Mouse (Mus musculus) CH12.LX (cell line): ENCODE measurements around the gene Gga1. TPM values are rescaled to one million over a fixed set of nuclear protein-coding genes. Genes with fewer than 3 reads are reported as not detected.

Source experiments
- DNase-seq: peaks from one replicate; pipeline ENCODE4 v3.0.0-alpha.2; 2013; ENCODE audit errors: extremely low read depth
- H3K27ac ChIP-seq: 2 replicates; pipeline ENCODE4 v1.5.1; 2012; ENCODE audit warnings: low read depth, mild to moderate bottlenecking, control low read depth, moderate library complexity; ENCODE audit not compliant: insufficient read depth
- H3K27me3 ChIP-seq: replicated peaks from 2 replicates; pipeline ENCODE3; 2012; ENCODE audit warnings: inconsistent platforms
- H3K36me3 ChIP-seq, 2 experiments: replicated peaks in 1 of 2; 2 replicates each; pipeline versions ENCODE3 to v1.6.1; 2012; ENCODE audit warnings: inconsistent platforms in 1 of 2, low read length in 1 of 2, mild to moderate bottlenecking in 1 of 2, mixed read lengths in 1 of 2, moderate library complexity in 1 of 2; ENCODE audit not compliant: control insufficient read depth in 1 of 2, insufficient read depth in 1 of 2
- H3K4me1 ChIP-seq, 2 experiments: 2 replicates each; pipeline ENCODE4 v1.6.1; 2012; ENCODE audit warnings: inconsistent platforms in 1 of 2, moderate library complexity in 1 of 2; ENCODE audit not compliant: insufficient read depth in 2 of 2, control insufficient read depth in 1 of 2
- H3K4me2 ChIP-seq: 2 replicates; pipeline ENCODE4 v1.6.1; 2012; ENCODE audit warnings: low read depth, mild to moderate bottlenecking, control low read depth; ENCODE audit not compliant: poor library complexity, insufficient read depth, severe bottlenecking
- H3K4me3 ChIP-seq, 3 experiments: fragments of 150-350 bp in 1 of 3; sonication (generic) in 1 of 3; replicated peaks in 1 of 3; 2 replicates each; pipeline versions ENCODE3 to v1.5.1; 2011 to 2012; ENCODE audit warnings: low read depth in 2 of 3, low read length in 2 of 3, mild to moderate bottlenecking in 2 of 3, moderate library complexity in 2 of 3, control low read depth in 1 of 3, improper control_type of control experiment in 1 of 3, inconsistent platforms in 1 of 3, mixed read lengths in 1 of 3; ENCODE audit not compliant: poor library complexity in 1 of 3
- H3K79me2 ChIP-seq: replicated peaks from 2 replicates; pipeline ENCODE4 v1.6.1; 2012; ENCODE audit warnings: mild to moderate bottlenecking, moderate library complexity; ENCODE audit not compliant: control insufficient read depth, poor library complexity, insufficient read depth, severe bottlenecking; ENCODE audit errors: extremely low read depth
- H3K9ac ChIP-seq: 2 replicates; pipeline ENCODE4 v1.6.1; 2012; ENCODE audit warnings: low read depth, mild to moderate bottlenecking, control low read depth, moderate library complexity; ENCODE audit not compliant: insufficient read depth
- H3K9me3 ChIP-seq: replicated peaks from 2 replicates; pipeline ENCODE3; 2012; ENCODE audit warnings: low read length, inconsistent platforms, mixed read lengths
- BHLHE40 ChIP-seq: IDR thresholded peaks from 2 replicates; pipeline ENCODE4 v1.6.1; 2011; ENCODE audit warnings: mild to moderate bottlenecking, low read depth, low read length, improper control_type of control experiment
- CHD1 ChIP-seq: IDR thresholded peaks from 2 replicates; pipeline ENCODE4 v1.6.1; 2012; ENCODE audit warnings: low read depth, low read length, improper control_type of control experiment, inconsistent platforms
- CHD2 ChIP-seq: IDR thresholded peaks from 2 replicates; pipeline ENCODE4 v1.6.1; 2011; ENCODE audit warnings: low read length, improper control_type of control experiment
- E2F4 ChIP-seq: IDR thresholded peaks from 2 replicates; pipeline ENCODE4 v1.6.1; 2011; ENCODE audit warnings: low read depth, low read length, improper control_type of control experiment; ENCODE audit not compliant: insufficient replicate concordance
- ELF1 ChIP-seq: IDR thresholded peaks from 2 replicates; pipeline ENCODE4 v1.6.1; 2014; ENCODE audit warnings: low read depth, mild to moderate bottlenecking, inconsistent platforms, low read length, improper control_type of control experiment
- EP300 ChIP-seq: IDR thresholded peaks from 2 replicates; pipeline ENCODE4 v1.6.1; 2011; ENCODE audit warnings: low read length, improper control_type of control experiment
- GABPA ChIP-seq: IDR thresholded peaks from 2 replicates; pipeline ENCODE4 v1.6.1; 2012; ENCODE audit warnings: low read depth, low read length, improper control_type of control experiment, inconsistent platforms; ENCODE audit not compliant: insufficient replicate concordance
- HCFC1 ChIP-seq: IDR thresholded peaks from 2 replicates; pipeline ENCODE4 v1.6.1; 2012; ENCODE audit warnings: low read depth, mild to moderate bottlenecking, inconsistent platforms, low read length, improper control_type of control experiment
- IRF4 ChIP-seq: IDR thresholded peaks from 2 replicates; pipeline ENCODE4 v1.6.1; 2014; ENCODE audit warnings: low read depth, mild to moderate bottlenecking, inconsistent platforms, low read length, improper control_type of control experiment
- JUN ChIP-seq: IDR thresholded peaks from 2 replicates; pipeline ENCODE4 v1.6.1; 2011; ENCODE audit warnings: low read depth, mild to moderate bottlenecking, low read length, improper control_type of control experiment, moderate library complexity; ENCODE audit not compliant: insufficient read depth
- KAT2A ChIP-seq: IDR thresholded peaks from 2 replicates; pipeline ENCODE4 v1.6.1; 2012; ENCODE audit warnings: low read length, improper control_type of control experiment, inconsistent platforms; ENCODE audit not compliant: insufficient replicate concordance
- MAFK ChIP-seq: IDR thresholded peaks from 2 replicates; pipeline ENCODE4 v1.6.1; 2011; ENCODE audit warnings: low read length, improper control_type of control experiment; ENCODE audit not compliant: insufficient replicate concordance
- MAX ChIP-seq: IDR thresholded peaks from 2 replicates; pipeline ENCODE4 v1.6.1; 2011; ENCODE audit warnings: low read length, improper control_type of control experiment
- MAZ ChIP-seq: IDR thresholded peaks from 2 replicates; pipeline ENCODE4 v1.6.1; 2012; ENCODE audit warnings: low read depth, mild to moderate bottlenecking, inconsistent platforms, low read length, improper control_type of control experiment, moderate library complexity
- MEF2A ChIP-seq: IDR thresholded peaks from 2 replicates; pipeline ENCODE4 v1.6.1; 2014; ENCODE audit warnings: low read depth, mild to moderate bottlenecking, inconsistent platforms, low read length, improper control_type of control experiment, borderline replicate concordance
- MXI1 ChIP-seq: IDR thresholded peaks from 2 replicates; pipeline ENCODE4 v1.6.1; 2011; ENCODE audit warnings: mild to moderate bottlenecking, low read depth, low read length, improper control_type of control experiment
- MYC ChIP-seq: IDR thresholded peaks from 2 replicates; pipeline ENCODE4 v1.6.1; 2011; ENCODE audit warnings: low read depth, mild to moderate bottlenecking, improper control_type of control experiment, low read length
- NELFE ChIP-seq: IDR thresholded peaks from 2 replicates; pipeline ENCODE4 v1.6.1; 2011; ENCODE audit warnings: low read depth, low read length, improper control_type of control experiment
- NRF1 ChIP-seq: IDR thresholded peaks from 2 replicates; pipeline ENCODE4 v1.6.1; 2014; ENCODE audit warnings: low read depth, mild to moderate bottlenecking, inconsistent platforms, low read length, improper control_type of control experiment, moderate library complexity
- PAX5 ChIP-seq: IDR thresholded peaks from 2 replicates; pipeline ENCODE4 v1.6.1; 2012; ENCODE audit warnings: low read length, inconsistent platforms, mixed read lengths
- POLR2A ChIP-seq: IDR thresholded peaks from 2 replicates; pipeline ENCODE4 v1.6.1; 2011; ENCODE audit warnings: low read depth, mild to moderate bottlenecking, improper control_type of control experiment, low read length
- POLR2AphosphoS2 ChIP-seq: IDR thresholded peaks from 2 replicates; pipeline ENCODE4 v1.6.1; 2011; ENCODE audit warnings: low read depth, low read length, improper control_type of control experiment
- RCOR1 ChIP-seq: conservative IDR thresholded peaks from 2 replicates; pipeline ENCODE4 v1.6.1; 2012; ENCODE audit warnings: low read depth, mild to moderate bottlenecking, inconsistent platforms, low read length, improper control_type of control experiment
- SIN3A ChIP-seq: IDR thresholded peaks from 2 replicates; pipeline ENCODE4 v1.6.1; 2012; ENCODE audit warnings: low read length, improper control_type of control experiment, inconsistent platforms
- SMC3 ChIP-seq: IDR thresholded peaks from 2 replicates; pipeline ENCODE4 v1.6.1; 2011; ENCODE audit warnings: low read depth, low read length, improper control_type of control experiment
- TBP ChIP-seq: conservative IDR thresholded peaks from 2 replicates; pipeline ENCODE4 v1.6.1; 2011; ENCODE audit warnings: low read depth, low read length, improper control_type of control experiment
- TCF12 ChIP-seq: IDR thresholded peaks from 2 replicates; pipeline ENCODE4 v1.6.1; 2014; ENCODE audit warnings: low read depth, mild to moderate bottlenecking, inconsistent platforms, low read length, improper control_type of control experiment
- UBTF ChIP-seq: IDR thresholded peaks from 2 replicates; pipeline ENCODE4 v1.6.1; 2012; ENCODE audit warnings: low read depth, mild to moderate bottlenecking, inconsistent platforms, low read length, improper control_type of control experiment, moderate library complexity
- USF2 ChIP-seq: conservative IDR thresholded peaks from 2 replicates; pipeline ENCODE4 v1.6.1; 2011; ENCODE audit warnings: low read depth, low read length, improper control_type of control experiment
- ZC3H11A ChIP-seq: IDR thresholded peaks from 2 replicates; pipeline ENCODE4 v1.6.1; 2012; ENCODE audit warnings: low read depth, mild to moderate bottlenecking, inconsistent platforms, low read length, improper control_type of control experiment
- ZMIZ1 ChIP-seq: IDR thresholded peaks from 2 replicates; pipeline ENCODE4 v1.6.1; 2012; ENCODE audit warnings: low read depth, mild to moderate bottlenecking, inconsistent platforms, low read length, improper control_type of control experiment
- ZNF384 ChIP-seq: IDR thresholded peaks from 2 replicates; pipeline ENCODE4 v1.6.1; 2012; ENCODE audit warnings: low read depth, low read length, improper control_type of control experiment, inconsistent platforms
- dilution Hi-C: fragments of 300-500 bp; cut with MboI; formaldehyde crosslinking; loops from 2 replicates; pipeline ENCODE4 v1.14.3; 2020; ENCODE audit warnings: low sequenced_read_pairs; ENCODE audit not compliant: extremely low pct_unique_long_range_greater_than_20kb, extremely low pct_ligation_motif_present
- in situ Hi-C: fragments of 300-500 bp; cut with MboI; formaldehyde crosslinking; loops from 3 replicates; pipeline ENCODE4 v1.14.3; 2019; ENCODE audit warnings: low sequenced_read_pairs, low pct_ligation_motif_present, low pct_unique_long_range_greater_than_20kb, mixed read lengths
- polyA plus RNA-seq: library from polyadenylated mRNA; unstranded; fragments of >175 nt; gene quantifications from 2 replicates; pipeline ENCODE4 v1.2.1, GENCODE M21; 2012; ENCODE audit warnings: low read depth; ENCODE audit not compliant: insufficient read length
- total RNA-seq, 2 experiments: library from RNA; depleted of rRNA; stranded (reverse); fragments of 300-350 nt in 1 of 2; fragments of >200 nt in 1 of 2; gene quantifications; 2 replicates each; pipeline ENCODE4 v1.2.3; 2012 to 2014

Gga1 gene
- total and polyA plus RNA-seq, 3 experiments, result 5.7 to 24.5 (median 13.7) TPM

DNA sequence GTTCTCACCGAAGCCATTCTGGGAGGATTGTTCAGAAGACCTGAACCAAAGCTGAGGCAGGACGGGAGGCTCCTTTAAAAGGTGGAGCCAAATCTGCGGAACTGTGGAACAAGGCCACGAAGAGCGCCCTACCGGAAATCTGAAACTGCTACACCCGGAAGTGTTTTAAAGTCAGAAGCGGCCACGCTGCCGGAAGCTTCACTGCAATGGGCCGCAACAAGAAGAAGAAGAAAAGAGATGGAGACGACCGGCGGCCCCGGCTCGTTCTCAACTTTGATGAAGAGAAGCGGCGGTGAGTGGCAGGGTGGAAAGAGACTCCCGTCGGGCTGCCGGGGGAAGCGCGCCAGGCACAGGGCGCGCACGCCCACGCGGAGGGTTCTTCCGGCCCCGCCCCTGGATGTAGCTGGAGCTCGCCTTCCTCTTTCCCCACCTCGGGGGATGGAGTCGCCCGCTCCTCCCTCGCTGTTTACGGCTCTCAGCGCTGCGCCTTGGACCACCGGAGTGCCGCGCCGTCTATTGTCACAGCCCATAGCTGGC is 57.9 kb downstream of the Gga1 start, which contains the start of gene Nol12:
TSS of gene Nol12 (plus strand) at position 150 of the 537 bp plus-strand sequence.
- H3K4me3 ChIP-seq, result peak within 1 kb of the TSS; percentile 63 to 97 (median 86)
- H3K4me2 ChIP-seq, result peak within 1 kb of the TSS; percentile 90
- peak within 1 kb of the TSS; percentile 82 for H3K9ac ChIP-seq
- peak; percentile 95 for DNase-seq
- no peaks in the 10 kb centered on the region for H3K9me3 ChIP-seq
- dilution Hi-C loops, result no loop called here
- TF ChIP-seq BHLHE40 (0 out of 2 replicates have a peak, but pooled peaks have one; percentile 14), EP300 (peak; percentile 37), ZNF384 (peak; percentile 6; the same call in 1 of the 2 replicates), MYC (peak; percentile 99), IRF4 (peak; percentile 60), HCFC1 (peak; percentile 92), PAX5 (no peak), MAX (peak; percentile 94), USF2 (no peak), MAFK (no peak), JUN (no peak; the same call in 1 of the 2 replicates), CHD2 (peak; percentile 58), MAZ (0 out of 2 replicates have a peak, but pooled peaks have one; percentile 14), UBTF (peak; percentile 70; the same call in 1 of the 2 replicates), POLR2AphosphoS2 (no peak; the same call in 1 of the 2 replicates), MEF2A (no peak), SMC3 (0 out of 2 replicates have a peak, but pooled peaks have one; percentile 1), RCOR1 (0 out of 2 replicates have a peak, but pooled peaks have one; percentile 50), ZMIZ1 (peak; percentile 90), TBP (peak; percentile 92), ZC3H11A (no peak), POLR2A (peak; percentile 86), SIN3A (peak; percentile 97), KAT2A (peak; percentile 81; the same call in 1 of the 2 replicates), NELFE (peak; percentile 82), GABPA (no peak; the same call in 1 of the 2 replicates), MXI1 (peak; percentile 98), TCF12 (peak; percentile 76), CHD1 (no peak), E2F4 (no peak), NRF1 (peak; percentile 65), ELF1 (peak; percentile 97)
- H3K79me2 ChIP-seq, result peaks cover 14% of the 10 kb centered on the region; the same call in 1 of the 2 replicates
- H3K27me3 ChIP-seq, result no peaks in the 10 kb centered on the region
- H3K4me1 ChIP-seq, result peaks cover 6 to 32% of the 10 kb centered on the region in 2 experiments; a peak in 3 of 4 replicates
- in situ Hi-C loops, result no loop called here
- peaks cover 38 to 52% of the 10 kb centered on the region in 2 experiments for H3K36me3 ChIP-seq
- H3K27ac ChIP-seq, result peak within 1 kb of the TSS; percentile 23; the same call in 1 of the 2 replicates
